Mouse (Mus musculus) left cerebral cortex, postnatal 4 days (tissue): ENCODE measurements around the gene Olfr338. TPM values are rescaled to one million over a fixed set of nuclear protein-coding genes. Genes with fewer than 3 reads are reported as not detected.
"Not testable (repeated sequence)": the region's sequence is repeated elsewhere in the genome, so short reads cannot be mapped to it uniquely, and the experiment has no call there.

Experiments used
- DNase-seq: peaks from one replicate; pipeline ENCODE4 v3.0.0-alpha.2; 2022
- intact Hi-C: fragments of 180-260 bp; cut with DNase I; formaldehyde crosslinking; loops from one replicate; pipeline ENCODE4 v1.15.1; 2025
- total RNA-seq, 2 experiments: library from RNA; stranded (reverse); gene quantifications; 2 replicates each; pipeline ENCODE4 v1.2.3; 2021

Olfr338 gene
- not detected for total RNA-seq

DNA sequence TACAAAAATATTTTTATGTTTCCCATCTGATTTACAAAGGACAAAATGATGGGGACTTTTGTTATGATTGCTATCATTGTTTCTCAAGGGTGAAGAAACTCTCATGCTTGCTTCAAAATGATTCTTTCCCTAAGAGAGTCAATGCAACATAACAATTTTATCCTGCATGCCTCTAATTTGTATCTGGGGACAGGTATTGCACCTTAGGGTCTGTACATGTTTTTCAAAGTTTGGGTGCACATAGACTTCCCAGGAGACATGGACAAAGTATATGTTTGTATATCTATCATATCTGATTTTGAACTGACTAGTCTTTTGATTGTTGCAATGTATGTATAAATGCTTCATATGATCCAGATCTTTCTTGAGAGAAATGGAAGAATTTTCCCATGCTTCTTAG lies at the start of gene Olfr338:
Gene Olfr338, plus strand, starts transcription at position 301 of the 400 bp plus-strand sequence.
- intact Hi-C loops = no loop called here
- no peak for DNase-seq

DNA sequence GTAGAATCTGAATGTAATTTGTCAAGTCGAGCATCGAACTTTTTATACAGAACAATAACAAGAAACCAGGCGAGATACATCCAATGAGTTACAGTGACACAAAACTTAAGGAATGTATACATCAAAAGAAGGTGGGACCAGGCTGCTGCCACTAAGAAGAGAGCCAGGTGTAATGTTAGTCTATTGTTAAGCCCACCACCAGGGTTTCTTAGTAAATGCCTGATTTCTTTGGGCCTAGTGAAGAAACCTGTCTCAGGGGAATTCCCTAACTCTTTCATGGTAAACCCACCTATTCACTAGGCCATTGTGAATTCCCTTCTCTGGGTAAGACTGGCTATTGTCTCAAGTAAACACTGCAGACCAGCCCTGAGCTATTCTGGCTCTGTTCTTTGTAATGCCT lies 41.9 kb downstream of the Olfr338 start:
- intact Hi-C loops = not testable (repeated sequence)

DNA sequence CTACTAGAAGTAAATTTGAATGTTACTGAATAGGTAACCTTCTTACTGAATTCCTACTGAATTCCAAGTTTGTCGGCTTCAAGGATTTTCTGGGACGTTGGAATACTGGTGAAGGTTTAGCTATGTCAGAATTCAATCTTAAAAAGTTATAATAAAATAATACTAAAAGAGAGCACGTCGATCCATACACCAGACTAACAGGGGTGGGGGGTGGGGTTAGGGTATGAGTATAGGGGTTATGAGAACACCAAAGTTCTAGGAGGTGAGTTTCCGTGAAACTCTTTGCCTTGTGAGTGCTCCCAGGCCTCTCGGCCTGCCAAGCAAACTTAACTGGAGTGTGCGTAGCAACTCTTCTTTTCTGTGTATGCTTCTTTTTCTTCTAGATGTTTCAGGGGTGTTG lies 42.3 kb downstream of the Olfr338 start:
- intact Hi-C loops, DNase-seq: not testable (repeated sequence)

More for the DNA sequence above, 41.9 kb downstream of the Olfr338 start:
- not testable (repeated sequence) for DNase-seq

DNA sequence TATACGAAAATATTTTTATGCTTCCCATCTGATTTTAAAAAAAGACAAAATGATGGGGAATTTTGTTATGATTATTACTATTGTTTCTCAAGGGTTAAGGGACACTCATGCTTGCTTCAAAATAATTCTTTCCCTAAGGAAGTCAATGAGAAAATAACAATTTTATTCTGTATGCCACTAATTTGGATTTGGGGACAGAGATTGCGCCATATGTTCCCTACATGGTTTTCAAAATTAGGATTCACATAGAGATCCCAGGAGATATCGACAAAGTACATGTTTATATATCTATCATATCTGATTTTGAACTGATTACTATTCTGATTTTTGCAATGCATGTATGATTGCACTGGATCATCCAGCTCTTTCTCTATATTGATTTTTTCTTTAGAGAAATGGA lies 45.3 kb downstream of the Olfr338 start, which contains the start of gene Olfr339:
Gene Olfr339, plus strand, starts transcription at position 301 of the 400 bp plus-strand sequence.
- DNase-seq = no peak
- intact Hi-C loops = no loop called here

Other genes starting within 250 kb of the Olfr338 start
- gene Mrrf, start 237.1 kb upstream of the Olfr338 start, total RNA-seq = 10 to 100 TPM; 12.9 to 21.4 TPM
- gene Rbm18, start 236.7 kb upstream of the Olfr338 start, total RNA-seq = 10 to 100 TPM; 48.1 to 52.6 TPM
- 1 to 10 TPM; 5.5 to 7.1 TPM for gene Ptgs1, start 143.1 kb upstream of the Olfr338 start, total RNA-seq
- not detected for gene Olfr339, start 45.4 kb downstream of the Olfr338 start, total RNA-seq
- not detected for gene Olfr340, start 79.1 kb downstream of the Olfr338 start, total RNA-seq
- not detected for gene Olfr341, start 108.9 kb downstream of the Olfr338 start, total RNA-seq
- not detected for gene Olfr342, start 151.5 kb downstream of the Olfr338 start, total RNA-seq
- gene Olfr344, start 193.1 kb downstream of the Olfr338 start, total RNA-seq = not detected